Mouse (Mus musculus) forebrain, embryonic 11.5 days (tissue): Measurements from ENCODE around the gene D17Wsu92e. TPM values are rescaled to one million over a fixed set of nuclear protein-coding genes. Genes with fewer than 3 reads are reported as not detected.

Experiments
- ATAC-seq: fragments of 200-750 bp; cut with Nextera tagmentation; replicated peaks from 2 replicates; pipeline ENCODE4 v1.8.0; 2017; ENCODE audit warnings: moderate TSS enrichment; ENCODE audit not compliant: low FRiP score
- DNase-seq: peaks from one replicate; pipeline ENCODE4 v3.0.0-alpha.2; 2017; ENCODE audit warnings: low spot score
- H3K27ac ChIP-seq: fragments of 300-500 bp; sonication (generic); 2 replicates; pipeline ENCODE4 v1.5.1; 2014; ENCODE audit warnings: low read depth, low read length
- H3K27me3 ChIP-seq: fragments of 300-500 bp; sonication (generic); 2 replicates; pipeline ENCODE4 v1.6.1; 2014; ENCODE audit warnings: mild to moderate bottlenecking, low read length, mixed read lengths; ENCODE audit not compliant: control insufficient read depth, insufficient read depth
- H3K36me3 ChIP-seq: fragments of 300-500 bp; sonication (generic); 2 replicates; pipeline ENCODE4 v1.6.1; 2014; ENCODE audit warnings: mild to moderate bottlenecking, low read length, moderate library complexity, mixed read lengths; ENCODE audit not compliant: control insufficient read depth, insufficient read depth
- H3K4me1 ChIP-seq: fragments of 300-500 bp; sonication (generic); replicated peaks from 2 replicates; pipeline ENCODE4 v1.6.1; 2014; ENCODE audit warnings: low read length, mixed read lengths; ENCODE audit not compliant: control insufficient read depth, insufficient read depth
- H3K4me2 ChIP-seq: fragments of 300-500 bp; sonication (generic); 2 replicates; pipeline ENCODE4 v1.6.1; 2014; ENCODE audit warnings: low read depth, mild to moderate bottlenecking, low read length, moderate library complexity, mixed read lengths; ENCODE audit not compliant: severe bottlenecking
- H3K4me3 ChIP-seq: fragments of 300-500 bp; sonication (generic); 2 replicates; pipeline ENCODE4 v1.5.1; 2014; ENCODE audit warnings: low read depth, low read length
- H3K9ac ChIP-seq: fragments of 300-500 bp; sonication (generic); 2 replicates; pipeline ENCODE4 v1.6.1; 2014; ENCODE audit warnings: low read length
- H3K9me3 ChIP-seq: fragments of 300-500 bp; sonication (generic); 2 replicates; pipeline ENCODE4 v1.6.1; 2016; ENCODE audit warnings: low read length, mixed read lengths; ENCODE audit not compliant: control insufficient read depth
- WGBS: fragments of 180-500 bp; shearing (Covaris S2); extraction: QIAGEN DNeasy Blood & Tissue Kit; methylation state at CpG from one replicate; pipeline ENCODE4 v1.1.7; 2014; 5-methylcytosine and 5-hydroxymethylcytosine counted together
- polyA plus RNA-seq: library from polyadenylated mRNA; unstranded; fragments of >200 nt; fragmentation: Nextera tagmentation; extraction: Ambion mirVana; gene quantifications from 2 replicates; pipeline ENCODE4 v1.2.1, GENCODE M21; 2014

The D17Wsu92e gene
- polyA plus RNA-seq, 1 experiment from 2014 or later: 12.7 TPM

DNA sequence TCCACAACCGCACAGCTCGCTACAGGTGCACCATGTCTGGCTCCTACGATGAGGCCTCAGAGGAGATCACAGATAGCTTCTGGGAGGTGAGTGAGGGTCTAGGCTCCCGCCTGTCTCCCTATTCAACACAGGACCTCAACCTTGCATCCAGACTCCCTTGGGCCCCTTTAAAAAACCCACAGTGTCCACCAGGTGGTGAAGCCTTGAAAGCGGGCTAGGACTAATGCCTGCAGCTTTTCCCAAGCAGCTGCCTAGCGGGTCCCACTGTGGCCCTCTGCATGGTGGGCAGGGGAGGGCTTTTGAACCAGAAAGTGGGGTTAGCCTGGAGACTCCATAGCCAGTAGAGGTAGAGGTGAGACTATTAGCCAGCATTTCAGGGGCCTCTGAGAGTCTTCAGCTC is 118.6 kb downstream of the D17Wsu92e start:
- no peak overlapping the region for H3K27ac ChIP-seq
- H3K4me2 ChIP-seq: no peak overlapping the region
- ATAC-seq (no peak), DNase-seq (no peak)
- no peak overlapping the region for H3K4me3 ChIP-seq
- no peaks in the 10 kb centered on the region; the same call in 1 of the 2 replicates for H3K4me1 ChIP-seq
- H3K9me3 ChIP-seq: no peaks in the 10 kb centered on the region
- no peaks in the 10 kb centered on the region; the same call in 1 of the 2 replicates for H3K27me3 ChIP-seq
- no peak overlapping the region for H3K9ac ChIP-seq
- H3K36me3 ChIP-seq: no peaks in the 10 kb centered on the region
- WGBS: 72% methylated on average over 6 of the region's 6 CpGs

Other genes starting within 250 kb of the D17Wsu92e start
- gene Nudt3, start 197.2 kb downstream of the D17Wsu92e start, polyA plus RNA-seq: 50.5 and 56.8 TPM in 2 replicates
- gene RPS10-NUDT3, start 185.4 kb downstream of the D17Wsu92e start, polyA plus RNA-seq: not detected in 2 replicates
- gene Rps10, start 184.0 kb downstream of the D17Wsu92e start, polyA plus RNA-seq: 803 and 835 TPM in 2 replicates
- 4.7 and 5.3 TPM in 2 replicates for gene Pacsin1, start 165.1 kb downstream of the D17Wsu92e start, polyA plus RNA-seq
- gene Spdef, start 91.7 kb downstream of the D17Wsu92e start, polyA plus RNA-seq: 0.15 TPM in 1 of 2 replicates, not detected in the other
- gene Snrpc, start 17.5 kb upstream of the D17Wsu92e start, polyA plus RNA-seq: 371 and 373 TPM in 2 replicates
- 7.8 and 9.7 TPM in 2 replicates for gene Uhrf1bp1, start 35.8 kb upstream of the D17Wsu92e start, polyA plus RNA-seq
- gene Anks1, start 88.7 kb upstream of the D17Wsu92e start, polyA plus RNA-seq: 40.9 and 42.6 TPM in 2 replicates
- gene Taf11, start 89.2 kb upstream of the D17Wsu92e start, polyA plus RNA-seq: 92.1 and 98.5 TPM in 2 replicates